Mouse (Mus musculus) ovary, adult 18-20 months (tissue): Measurements from ENCODE around the gene Cmss1.

Source experiments
- DNase-seq: peaks from one replicate; pipeline ENCODE4 v3.0.0; 2022; ENCODE audit warnings: low spot score, mixed read lengths

The Cmss1 gene

GRCm38 (mm10) chr16:57473415-57474085 is 133.1 kb downstream of the Cmss1 start:
- DNase-seq, result no peak

- DNase-seq, result no peak
Observed at GRCm38 (mm10) chr16:57471071-57471470, 135.6 kb downstream of the Cmss1 start.

GRCm38 (mm10) chr16:57470286-57470830 is 136.3 kb downstream of the Cmss1 start:
- DNase-seq, result no peak

DNA sequence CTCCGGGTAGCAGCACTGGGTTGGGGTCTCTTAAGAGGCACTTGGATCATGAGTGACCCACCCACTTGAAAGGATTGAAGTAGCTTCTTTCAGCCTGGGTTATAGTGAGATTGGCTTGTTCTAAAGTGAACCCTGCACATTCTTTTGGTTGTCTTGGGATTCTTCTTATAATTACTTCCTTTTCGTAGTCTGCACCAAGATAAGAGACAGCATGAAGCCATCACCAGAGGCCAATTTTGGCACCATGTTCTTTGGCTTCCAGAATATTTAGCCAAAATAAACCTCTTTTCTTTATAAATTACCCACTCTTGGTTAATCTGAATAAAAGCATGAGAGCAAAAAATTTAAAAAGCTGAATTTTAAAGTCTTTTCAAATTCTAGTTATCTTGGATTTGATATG is 136.8 kb downstream of the Cmss1 start:
- DNase-seq, result no peak

DNA sequence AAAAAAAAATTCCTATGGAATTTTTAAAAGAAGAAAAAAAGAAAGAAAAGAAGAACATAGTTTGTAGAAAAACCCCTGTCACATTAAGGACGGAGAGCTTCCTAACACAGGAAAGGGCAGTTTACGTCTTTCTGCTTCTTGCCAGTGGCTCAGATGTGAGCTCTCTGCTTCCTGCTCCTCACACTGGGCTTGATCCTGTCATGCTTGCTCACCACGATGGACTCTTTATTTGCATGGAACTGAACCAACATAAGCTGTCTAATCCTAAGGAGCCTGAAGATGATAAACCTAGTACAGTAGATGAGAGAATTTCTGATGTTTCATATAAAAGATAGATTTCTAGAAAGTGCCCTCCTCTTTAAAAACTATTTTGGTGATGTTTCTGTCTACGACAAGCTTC is 137.4 kb downstream of the Cmss1 start:
- no peak for DNase-seq

- DNase-seq, result no peak
Observed at GRCm38 (mm10) chr16:57465386-57465913, 141.2 kb downstream of the Cmss1 start.

- DNase-seq, result no peak
Observed at GRCm38 (mm10) chr16:57456003-57456402, 150.7 kb downstream of the Cmss1 start.

DNA sequence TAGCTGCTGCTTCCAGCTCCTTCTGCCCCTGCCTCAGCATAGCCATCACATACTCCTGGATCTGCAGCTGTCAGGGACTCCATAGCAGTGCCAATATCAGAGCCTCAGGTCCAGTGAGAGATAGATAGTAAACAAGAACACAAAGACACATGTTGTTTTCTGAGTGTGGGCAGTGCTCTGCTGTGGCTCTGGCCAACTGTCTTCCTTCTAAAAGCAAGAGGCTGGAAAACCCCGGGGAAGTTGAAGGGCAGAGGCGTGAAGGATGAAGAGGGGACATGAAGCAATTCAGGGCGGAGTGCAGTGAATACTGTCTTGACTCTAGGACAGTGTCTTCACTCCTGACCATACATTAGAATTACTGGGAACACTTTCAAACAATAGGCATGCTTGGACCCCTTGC is 151.1 kb downstream of the Cmss1 start:
- DNase-seq, result no peak

DNA sequence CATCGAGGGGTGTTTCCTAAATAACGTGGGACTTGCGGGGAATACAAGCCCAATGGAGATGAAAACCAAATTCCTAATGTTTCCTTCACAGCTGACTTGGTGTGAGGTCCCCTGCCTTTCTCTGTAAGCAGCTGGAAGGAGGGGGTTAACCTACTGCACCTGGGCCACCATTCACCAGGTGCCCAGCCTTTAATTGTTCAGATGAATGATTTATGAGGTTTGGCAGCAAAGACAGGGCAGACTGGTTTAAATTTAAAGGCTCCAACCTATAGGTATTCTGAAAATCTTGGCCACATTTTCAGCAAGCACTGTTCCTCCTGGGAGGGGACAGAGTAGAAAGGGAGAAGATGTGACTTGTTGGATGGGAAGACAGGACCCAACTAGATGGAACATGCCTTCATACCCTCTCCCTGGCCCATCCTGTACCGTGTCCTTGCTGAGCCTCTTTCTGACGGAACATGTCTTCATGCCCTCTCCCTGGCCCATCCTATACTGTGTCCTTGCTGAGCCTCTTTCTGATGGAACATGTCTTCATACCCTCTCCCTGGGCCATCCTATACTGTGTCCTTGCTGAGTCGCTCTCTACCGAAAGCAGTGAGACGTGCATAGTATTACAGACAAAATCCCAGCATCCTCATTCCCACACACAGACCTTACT is 152.4 kb downstream of the Cmss1 start:
- no peak for DNase-seq

DNA sequence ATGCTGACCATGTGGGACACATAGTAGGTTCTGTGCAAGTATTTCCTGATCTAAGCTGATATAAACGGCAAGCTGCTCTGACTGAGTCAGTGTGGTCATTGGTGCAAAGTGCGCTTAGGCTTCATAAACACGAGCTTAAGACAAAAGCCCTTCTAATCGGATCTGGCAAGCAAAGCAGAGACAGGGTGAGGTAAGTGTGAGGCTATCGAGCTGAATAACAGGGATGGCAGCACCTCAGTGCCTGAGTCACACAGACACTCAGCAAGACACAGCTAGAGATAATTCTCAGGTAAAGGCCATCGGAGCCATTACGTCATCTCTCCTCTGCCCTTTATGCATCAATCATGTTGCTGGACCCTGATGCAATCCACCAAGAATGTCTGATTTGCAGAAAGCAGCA is 153.7 kb downstream of the Cmss1 start:
- DNase-seq, result no peak

GRCm38 (mm10) chr16:57445096-57446094 is 161.3 kb downstream of the Cmss1 start:
- no peak for DNase-seq

GRCm38 (mm10) chr16:57440706-57441437 is 165.8 kb downstream of the Cmss1 start:
- no peak for DNase-seq

DNA sequence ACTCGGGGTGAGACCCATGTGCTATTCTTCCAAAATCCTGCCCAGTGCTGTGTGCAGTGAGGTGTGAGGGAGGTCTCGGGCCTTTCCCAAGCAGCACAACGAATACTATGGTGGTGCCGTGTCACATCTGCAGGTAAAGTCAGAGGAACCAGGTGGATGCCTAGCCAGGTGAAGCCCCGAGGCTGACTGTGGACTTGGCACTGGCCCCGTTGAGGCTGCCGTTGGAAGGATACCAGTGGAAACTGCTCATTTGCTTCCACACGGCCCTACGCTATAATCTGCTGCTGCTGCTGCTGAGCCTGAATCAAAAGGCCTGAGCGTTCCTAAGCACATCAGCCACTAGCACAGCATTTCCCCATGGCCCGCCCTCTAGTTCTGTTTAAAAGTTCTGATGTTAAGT is 167.5 kb downstream of the Cmss1 start:
- no peak for DNase-seq

GRCm38 (mm10) chr16:57438288-57438685 is 168.4 kb downstream of the Cmss1 start:
- DNase-seq, result no peak

GRCm38 (mm10) chr16:57437523-57438287 is 169.0 kb downstream of the Cmss1 start:
- no peak for DNase-seq

DNA sequence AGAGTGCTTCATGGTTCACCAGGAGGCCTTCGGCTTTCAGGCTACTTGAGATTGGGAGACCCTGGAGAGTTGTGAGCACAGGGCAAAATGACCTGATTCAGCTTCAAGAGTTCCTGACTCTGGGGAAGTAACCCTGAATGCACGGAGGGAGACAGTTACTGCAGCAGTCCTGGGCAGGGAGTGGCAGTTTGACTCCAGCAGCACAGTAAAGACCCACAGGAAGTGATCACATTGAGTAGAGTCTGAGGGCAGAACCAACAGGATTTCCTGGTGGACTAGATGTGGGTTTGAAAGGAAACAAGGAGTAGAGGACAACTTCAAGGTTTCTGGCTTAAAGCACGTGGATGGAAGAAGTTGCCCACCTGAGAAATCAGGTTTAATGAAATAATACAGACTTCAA is 172.0 kb downstream of the Cmss1 start:
- DNase-seq, result no peak

GRCm38 (mm10) chr16:57433671-57434070 is 173.0 kb downstream of the Cmss1 start:
- no peak for DNase-seq

- no peak for DNase-seq
Observed at GRCm38 (mm10) chr16:57433173-57433572, 173.5 kb downstream of the Cmss1 start.

- DNase-seq, result no peak
Observed at GRCm38 (mm10) chr16:57431294-57431693, 175.4 kb downstream of the Cmss1 start.

DNA sequence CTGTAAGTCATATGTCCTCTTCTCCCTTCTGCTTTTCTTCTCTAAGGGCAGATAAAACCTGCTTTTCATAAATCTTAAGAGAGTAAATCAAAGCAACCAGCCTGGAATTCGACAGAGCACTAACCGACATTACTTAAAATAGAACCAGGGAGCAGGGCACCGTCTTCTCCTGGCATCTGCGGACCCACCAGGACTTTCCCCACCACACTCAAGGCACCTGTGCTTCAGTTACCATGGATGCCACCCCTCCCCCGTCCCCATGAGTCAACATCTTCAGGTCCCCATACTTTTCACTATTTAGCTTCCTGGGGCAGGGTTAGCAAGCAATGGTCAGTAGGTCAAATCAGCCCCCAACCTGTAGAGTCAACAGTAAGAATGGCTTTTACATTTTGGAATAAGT is 177.7 kb downstream of the Cmss1 start:
- DNase-seq, result no peak
